Mouse (Mus musculus) layer of hippocampus, postnatal 36 days (tissue): ENCODE measurements around the gene Sult1e1. TPM values are rescaled to one million over a fixed set of nuclear protein-coding genes. Genes with fewer than 3 reads are reported as not detected.

ENCODE experiments used
- DNase-seq, 2 experiments: peaks; one replicate each; pipeline ENCODE4 v3.0.0; 2022
- total RNA-seq, 2 experiments: library from RNA; stranded (reverse); gene quantifications; 2 replicates each; pipeline ENCODE4 v1.2.3; 2021

Gene Sult1e1
- total RNA-seq: not detected

DNA sequence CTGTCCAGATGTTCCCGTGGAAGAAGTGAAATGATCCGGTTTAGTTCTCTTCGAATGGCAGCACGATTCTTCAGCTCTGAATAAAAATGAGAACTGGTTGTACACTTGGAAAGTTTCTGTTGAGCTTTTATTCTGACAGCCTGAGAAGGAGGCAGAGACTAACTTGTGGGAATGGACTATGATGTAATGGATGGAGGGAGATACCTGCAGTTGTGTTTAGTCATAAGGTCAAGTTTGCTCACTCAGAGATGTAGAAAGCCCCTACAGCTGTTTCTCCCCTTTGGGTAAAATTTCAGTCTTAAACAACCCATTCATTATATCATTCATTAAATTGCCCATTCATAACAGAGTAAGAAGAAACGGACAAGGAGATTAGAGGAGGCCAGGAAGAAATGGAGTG lies at the start of gene Sult1e1:
Gene Sult1e1 (minus strand): TSS at position 101 of the 400 bp plus-strand sequence.
- DNase-seq: no peak

DNA sequence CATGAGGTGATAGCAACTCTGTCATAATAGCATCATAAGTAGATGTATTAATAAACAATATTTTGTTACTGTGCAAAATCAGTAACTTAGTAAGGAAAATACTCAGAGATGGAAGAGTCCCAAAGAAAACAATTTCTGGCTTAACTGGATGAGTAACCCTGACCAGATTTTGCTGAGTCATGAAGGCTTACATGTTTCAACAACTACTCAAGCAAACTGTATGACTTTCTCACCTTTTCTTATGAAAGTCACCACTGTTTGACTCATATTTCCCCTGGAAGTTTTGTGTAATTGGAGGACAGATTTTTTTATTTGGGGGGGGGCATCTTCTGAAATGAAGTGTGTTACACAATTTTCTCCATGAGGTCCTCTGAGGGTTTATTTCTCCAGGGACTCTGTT lies 31.3 kb upstream of the Sult1e1 start:
- no peak for DNase-seq

DNA sequence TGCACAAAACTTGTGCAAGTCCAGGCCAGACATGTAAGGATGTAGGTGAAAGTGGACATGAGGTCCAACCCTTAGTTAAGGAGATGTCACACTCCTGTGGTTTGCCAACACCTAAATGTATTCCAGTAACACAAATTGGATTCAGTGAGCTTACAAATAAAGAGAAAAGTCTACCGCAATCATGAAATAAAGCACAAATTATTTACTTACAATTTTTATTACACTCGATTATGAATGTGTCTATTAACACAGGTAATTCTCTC lies 23.7 kb upstream of the Sult1e1 start:
- DNase-seq: no peak

DNA sequence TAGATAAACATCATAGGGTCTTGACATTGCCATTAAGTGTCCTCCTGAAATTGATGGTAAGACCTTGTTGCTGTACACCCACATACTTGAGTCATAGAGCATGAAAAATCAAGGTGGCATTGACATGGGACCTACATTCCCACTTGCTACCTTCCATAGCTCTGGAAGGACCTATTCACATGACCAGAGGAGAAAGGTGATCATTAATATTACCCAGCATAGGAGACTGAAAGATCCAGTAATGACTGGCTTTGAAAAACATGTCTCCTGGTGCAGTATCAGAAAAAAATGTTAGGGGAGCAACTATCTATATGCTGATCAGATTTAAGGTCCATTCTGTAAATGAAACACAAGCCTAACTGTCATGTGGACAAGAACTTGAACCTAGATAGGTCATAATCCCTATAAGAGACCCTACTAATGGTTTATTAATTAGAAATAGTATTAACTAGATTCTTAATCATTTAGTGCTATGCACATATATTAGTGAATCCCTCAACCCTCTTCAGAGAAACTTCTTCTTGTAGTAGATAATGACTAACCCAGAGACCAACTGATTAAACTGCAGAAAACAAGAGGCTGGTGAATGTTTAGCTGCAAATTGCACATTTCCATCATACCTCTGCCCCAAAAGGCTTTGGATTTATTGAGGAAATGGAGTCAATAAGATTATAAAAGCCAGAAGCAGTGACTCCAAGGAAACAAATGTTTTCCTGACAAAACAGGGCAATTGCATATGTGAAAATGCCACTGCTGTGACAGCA lies 23.2 kb upstream of the Sult1e1 start:
- no peak for DNase-seq

DNA sequence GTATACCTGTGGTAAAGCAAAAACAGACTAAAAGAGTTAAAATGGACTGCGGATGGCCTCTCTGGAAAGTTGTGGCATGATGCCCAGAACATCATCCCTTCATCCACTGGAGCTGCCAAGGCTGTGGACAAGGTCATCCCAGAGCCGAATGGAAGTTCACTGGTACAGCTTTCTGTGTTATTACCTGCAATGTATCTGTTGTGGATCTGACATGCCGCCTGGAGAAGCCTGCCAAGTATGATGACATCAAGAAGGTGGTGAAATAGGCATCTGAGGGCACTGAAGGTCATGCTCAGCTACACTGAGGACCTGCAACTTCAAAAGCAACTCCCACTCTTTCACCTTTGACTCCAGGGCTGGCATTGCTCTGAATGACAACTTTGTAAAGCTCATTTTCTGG lies 9.6 kb upstream of the Sult1e1 start:
- DNase-seq: no peak

DNA sequence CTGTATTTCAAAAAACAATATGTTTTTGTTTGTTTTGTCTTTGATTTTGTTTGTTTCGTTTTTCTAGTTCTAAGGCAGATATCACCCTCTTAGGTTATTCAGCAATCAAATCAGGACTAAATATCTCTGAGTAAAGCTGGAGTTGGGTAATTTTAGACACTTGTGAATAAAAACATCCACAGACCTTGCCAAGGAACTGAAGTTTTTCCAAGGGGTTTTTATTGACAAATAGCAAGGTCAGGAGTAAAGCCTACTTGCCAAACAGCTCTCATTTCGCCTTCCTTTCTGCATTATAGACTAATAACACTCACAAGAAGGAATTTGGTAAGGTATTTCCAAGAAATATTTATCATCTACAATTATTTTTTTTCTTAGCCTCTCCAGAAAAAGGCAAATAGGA lies 6.5 kb upstream of the Sult1e1 start:
- no peak for DNase-seq

DNA sequence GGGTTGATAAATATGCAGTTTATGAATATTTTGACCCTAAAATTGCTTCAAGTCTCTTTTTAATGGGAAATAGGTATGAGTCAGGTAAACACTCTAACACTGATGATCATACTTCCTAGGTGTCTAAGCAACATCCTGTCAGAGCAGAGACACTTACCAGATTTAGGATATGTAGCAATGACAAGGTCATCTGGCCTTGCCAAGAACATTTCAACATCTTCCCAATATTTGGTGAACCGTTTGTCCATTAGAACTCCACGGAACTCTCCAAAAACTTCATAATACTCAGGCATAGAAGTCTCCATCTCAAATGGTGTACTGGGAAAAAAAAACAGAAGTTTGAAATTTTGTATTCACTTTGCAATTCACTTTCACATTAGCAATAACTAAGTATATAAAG lies 1.5 kb downstream of the Sult1e1 start:
- DNase-seq: no peak

DNA sequence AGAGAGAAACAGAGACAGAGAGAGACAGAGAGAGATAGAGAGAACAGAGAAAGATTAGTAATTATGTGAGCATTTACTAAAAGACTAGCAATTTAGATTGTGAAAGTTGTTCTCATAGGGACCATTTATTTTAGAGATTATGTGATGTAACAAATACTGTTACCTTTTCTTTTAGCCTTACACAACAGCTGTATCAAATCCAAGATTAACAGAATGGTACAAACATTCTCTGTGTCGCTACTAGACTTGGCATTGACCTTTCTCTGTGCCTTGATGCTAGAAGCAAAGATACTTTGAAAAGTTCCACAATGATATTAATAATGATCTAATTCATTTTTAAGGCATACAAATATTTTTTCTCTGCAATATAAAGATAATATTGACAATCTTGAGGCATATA lies 11.0 kb downstream of the Sult1e1 start:
- no peak for DNase-seq

DNA sequence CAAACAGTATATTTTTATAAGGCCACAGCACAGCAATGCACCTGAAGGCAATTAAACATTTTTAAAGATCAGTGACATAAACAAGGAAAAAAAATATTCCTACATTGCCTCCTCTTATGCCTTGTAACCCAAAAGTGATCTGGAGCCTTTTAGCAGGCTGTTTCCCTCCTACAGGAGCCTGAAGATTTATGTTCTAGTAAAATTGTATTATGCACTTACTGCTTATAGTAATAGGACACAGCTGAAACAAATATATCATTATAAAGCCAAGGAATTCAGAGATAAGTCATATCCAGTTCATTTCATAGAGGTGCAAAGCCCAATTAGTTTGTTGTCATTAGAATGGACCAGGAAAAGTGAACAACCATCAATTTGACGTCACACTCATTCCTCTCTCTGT lies 17.2 kb downstream of the Sult1e1 start:
- DNase-seq: no peak

DNA sequence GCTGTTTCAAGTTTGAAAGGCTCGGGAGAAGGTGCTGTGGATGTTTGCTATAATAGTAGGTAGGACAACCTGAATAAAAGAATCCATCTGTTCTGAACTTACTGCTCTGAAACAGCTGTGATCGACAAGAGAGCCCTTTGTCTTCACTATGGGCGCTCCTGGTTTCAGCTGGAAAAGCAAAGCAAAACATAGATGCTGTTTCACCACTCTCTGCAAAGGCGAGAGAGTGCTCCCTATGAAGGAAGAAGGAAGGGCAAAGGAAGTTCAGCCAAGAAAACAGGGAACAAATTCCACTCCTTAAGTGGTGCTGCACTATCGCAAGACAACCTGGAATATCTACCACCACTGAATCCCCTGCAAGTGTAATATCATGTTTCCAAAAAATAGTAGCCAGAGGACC lies 17.9 kb downstream of the Sult1e1 start:
- no peak for DNase-seq

DNA sequence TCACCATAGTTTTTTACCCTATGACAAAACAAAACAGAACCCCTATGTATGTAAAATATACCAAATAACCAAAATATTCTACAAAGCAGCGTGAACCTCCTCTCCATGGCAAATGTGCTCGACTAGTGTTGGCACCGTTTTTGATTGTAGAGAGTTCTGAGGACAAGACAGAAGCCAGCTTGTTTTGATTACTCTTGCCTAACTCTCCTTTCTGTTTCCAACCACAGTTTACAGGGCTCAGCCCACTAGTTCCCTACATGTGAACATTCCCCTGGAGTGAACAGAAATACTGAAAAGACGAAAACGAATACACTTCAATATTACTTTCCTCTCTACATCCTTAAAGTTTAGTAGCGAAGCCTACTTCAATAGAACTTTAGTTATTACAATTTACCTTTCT lies 18.6 kb downstream of the Sult1e1 start:
- no peak for DNase-seq

DNA sequence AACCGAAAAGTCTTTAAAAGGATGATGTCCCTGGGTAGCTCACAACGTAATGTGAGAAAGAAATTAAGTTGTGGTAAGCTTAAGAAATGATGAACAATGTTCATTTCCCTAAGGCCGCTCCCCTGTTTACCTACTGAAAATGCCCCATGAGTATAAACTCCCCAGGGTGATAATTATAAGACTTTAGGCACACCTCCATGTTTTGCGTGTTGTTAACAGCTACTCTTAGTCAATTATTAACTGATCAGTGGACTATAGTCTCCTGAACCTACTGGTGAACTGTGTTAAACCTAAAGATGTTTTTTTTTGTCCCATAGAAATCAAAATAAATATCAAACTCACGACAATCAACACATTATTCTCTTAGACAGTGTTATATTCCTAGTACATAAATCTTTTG lies 22.5 kb downstream of the Sult1e1 start, which contains the start of gene Sult1d1:
Gene Sult1d1 (minus strand): TSS at position 183 of the 400 bp plus-strand sequence.
- DNase-seq: no peak

DNA sequence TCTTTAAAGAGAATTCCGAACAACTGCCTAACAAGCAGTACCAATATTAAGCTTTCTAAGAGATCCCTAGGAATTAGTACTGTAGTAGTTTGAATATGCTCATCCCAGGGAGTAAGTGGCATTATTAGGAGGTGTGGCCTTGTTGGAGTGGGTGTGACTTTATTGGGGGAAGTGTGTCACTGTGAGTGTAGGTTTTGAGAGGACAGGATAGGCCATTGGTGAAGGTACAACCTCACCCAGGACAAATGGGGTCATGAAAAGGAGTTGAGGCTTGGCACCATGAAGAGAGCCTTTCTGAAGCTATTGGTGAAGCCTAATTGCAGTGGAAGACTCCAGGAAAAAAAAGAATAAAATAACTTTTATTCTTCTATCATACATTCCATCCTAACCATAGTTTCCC lies 24.1 kb downstream of the Sult1e1 start:
- DNase-seq: no peak

DNA sequence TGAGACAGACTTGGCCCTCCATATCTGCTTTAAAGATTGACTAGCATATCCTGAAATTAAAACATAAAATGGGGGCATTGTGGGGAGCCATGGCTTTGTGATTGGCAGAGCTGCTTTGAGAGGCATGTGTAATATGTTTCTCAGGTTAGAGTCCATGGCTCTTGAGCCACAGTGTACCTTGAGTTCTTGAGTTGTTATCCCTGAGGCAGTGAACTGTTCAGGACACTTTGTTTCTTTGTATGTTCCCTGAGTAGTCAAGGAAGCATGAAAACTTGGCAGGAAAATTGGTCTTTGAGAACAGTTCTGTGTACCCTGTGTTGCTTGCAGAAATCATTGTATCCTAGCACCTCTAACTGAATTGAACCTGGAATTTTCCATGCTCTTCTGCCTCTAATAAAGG lies 28.4 kb downstream of the Sult1e1 start:
- no peak for DNase-seq

DNA sequence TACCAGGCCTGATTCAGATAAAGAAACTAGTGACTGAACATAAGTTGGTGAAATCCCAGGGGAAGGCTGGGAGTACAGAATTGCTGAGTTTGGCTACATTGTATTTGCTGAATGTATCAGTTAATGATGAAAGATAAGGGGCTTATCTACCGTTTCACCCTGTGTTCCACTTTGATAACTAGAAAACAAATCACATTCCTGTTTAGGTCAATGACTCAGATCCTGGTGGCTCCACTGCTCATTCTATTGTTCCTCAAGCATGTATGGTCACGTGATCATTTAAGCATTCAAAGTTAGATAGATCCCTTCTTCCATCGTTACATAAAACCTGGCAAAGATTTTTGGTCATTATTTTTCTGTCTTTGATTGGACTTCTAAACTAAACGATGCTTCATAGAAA lies 28.9 kb downstream of the Sult1e1 start:
- no peak for DNase-seq

DNA sequence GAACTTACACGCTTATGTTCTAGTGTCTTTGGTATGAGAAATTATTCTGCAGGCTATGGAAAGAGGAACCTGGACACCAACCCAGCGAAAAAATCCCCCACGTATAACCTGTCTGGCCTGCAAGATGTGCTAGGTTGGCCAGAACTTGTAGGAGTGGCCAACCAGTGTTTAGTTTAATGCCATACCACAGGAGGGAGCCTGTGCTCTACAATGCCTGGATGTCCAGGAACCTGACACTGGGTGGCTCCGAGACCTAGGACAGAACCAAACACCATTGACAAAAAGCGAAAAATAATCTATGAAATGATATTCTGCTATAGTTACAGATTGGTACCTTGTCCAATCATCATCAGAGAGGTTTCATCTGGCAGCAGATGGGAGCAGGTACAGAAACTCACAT lies 31.2 kb downstream of the Sult1e1 start:
- DNase-seq: no peak

DNA sequence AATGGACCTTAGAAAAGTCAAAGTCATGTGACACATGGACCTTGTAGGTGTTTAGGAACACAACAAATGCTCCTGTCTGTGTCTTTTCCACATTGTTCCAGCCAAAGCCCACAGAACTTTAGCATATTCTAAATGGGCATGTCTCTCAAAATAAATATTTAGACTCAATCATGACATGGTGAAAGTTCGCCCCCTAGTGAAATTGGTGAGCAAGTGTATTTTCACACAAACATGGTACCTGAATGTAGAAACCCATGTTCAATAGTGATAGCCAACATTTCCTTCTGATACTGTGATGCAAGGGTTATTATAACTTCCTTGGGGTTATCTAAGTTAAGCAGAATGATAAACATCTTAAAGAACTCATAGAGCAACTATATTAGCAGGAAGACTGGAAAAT lies 40.5 kb downstream of the Sult1e1 start:
- no peak for DNase-seq

DNA sequence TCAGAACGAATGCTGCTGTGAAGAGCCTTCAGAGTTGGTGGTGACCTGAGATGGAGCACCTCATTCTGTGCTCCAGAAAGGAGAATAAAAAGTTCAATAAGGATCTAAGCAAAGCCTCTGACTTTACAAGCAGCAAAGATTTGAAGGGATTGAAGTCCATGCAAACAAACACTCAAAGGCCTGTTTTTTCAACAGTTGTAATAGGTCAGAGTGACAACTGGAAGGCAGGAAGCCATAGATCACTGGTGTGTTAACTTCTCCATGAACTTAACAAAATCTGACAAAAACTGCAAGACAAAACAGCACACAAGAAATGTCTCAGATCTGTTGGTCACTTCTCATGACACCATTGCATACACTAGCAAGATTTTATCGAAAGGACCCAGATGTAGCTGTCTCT lies 53.3 kb downstream of the Sult1e1 start, which contains the start of gene Sult1b1:
Gene Sult1b1 (minus strand): TSS at position 85 of the 400 bp plus-strand sequence.
- no peak for DNase-seq

DNA sequence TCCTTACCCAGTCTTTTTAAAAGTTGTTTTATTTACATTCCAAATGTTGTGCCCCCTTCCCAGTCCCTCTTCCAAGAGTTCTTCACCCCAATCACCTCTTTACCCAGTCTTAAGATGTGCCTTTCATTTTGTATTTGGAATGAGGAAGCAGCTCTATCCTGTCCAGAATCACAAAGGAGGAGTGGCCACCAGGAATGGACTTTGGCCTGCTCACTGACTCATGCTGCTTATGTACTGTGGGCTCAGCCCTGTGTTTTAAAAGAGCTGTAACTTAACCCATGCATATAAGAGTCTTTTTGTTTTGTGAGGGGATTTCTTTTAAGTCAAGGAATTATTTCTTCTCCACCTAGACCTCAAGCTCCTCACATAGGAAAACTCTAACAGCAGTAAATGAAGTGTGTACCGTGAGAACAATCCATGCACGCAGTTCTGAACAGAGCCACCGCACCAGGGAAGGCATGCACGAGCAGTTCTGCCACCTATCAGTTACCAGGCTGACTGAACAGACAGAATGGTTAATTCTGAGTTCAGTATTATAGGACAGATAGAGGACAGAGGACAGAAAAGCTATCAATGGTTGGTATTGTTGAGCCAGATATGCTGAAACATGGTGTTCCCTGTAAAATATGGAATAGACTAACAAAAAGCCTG lies 55.3 kb downstream of the Sult1e1 start:
- no peak for DNase-seq

DNA sequence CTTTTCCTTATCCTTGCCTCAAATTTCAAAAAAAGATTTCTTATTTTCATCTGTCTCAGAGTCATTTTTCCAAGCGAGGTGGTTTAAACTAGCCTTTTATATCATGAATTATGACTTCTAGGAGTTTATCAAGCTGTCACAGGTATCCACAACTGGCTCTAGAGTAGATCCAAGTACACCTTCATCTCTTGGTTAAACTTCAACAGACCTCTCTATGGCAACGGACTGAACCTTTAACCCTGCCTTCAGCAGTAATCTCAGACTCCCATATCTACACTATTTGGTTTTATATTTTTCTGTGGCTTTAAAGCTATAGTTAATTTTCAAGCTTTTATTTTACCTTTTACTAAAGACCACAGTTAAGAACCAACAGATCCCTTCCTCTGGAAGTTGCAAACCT lies 59.1 kb downstream of the Sult1e1 start:
- no peak for DNase-seq
